Mouse (Mus musculus) neural tube, embryonic 11.5 days (tissue): ENCODE results near the gene Smok3c. TPM values are rescaled to one million over a fixed set of nuclear protein-coding genes. Genes with fewer than 3 reads are reported as not detected.
"Not testable (repeated sequence)": the region's sequence is repeated elsewhere in the genome, so short reads cannot be mapped to it uniquely, and the experiment has no call there.

Source experiments
- ATAC-seq: fragments of 200-750 bp; cut with Nextera tagmentation; 2 replicates; pipeline ENCODE4 v1.8.0; 2017; ENCODE audit warnings: moderate number of reproducible peaks, mild to moderate bottlenecking, moderate TSS enrichment, moderate library complexity; ENCODE audit not compliant: insufficient read depth, low FRiP score, low TSS enrichment
- DNase-seq: peaks from one replicate; pipeline ENCODE4 v3.0.0-alpha.2; 2015; ENCODE audit warnings: low spot score
- H3K27ac ChIP-seq: fragments of 300-500 bp; sonication (generic); 2 replicates; pipeline ENCODE4 v1.5.1; 2014; ENCODE audit warnings: low read depth, mild to moderate bottlenecking, low read length
- H3K27me3 ChIP-seq: fragments of 300-500 bp; sonication (generic); 2 replicates; pipeline ENCODE4 v1.6.1; 2014; ENCODE audit warnings: mild to moderate bottlenecking, low read length, mixed read lengths; ENCODE audit not compliant: control insufficient read depth, insufficient read depth
- H3K36me3 ChIP-seq: fragments of 300-500 bp; sonication (generic); 2 replicates; pipeline ENCODE4 v1.6.1; 2014; ENCODE audit warnings: mild to moderate bottlenecking, low read length, moderate library complexity, mixed read lengths; ENCODE audit not compliant: control insufficient read depth, insufficient read depth
- H3K4me1 ChIP-seq: fragments of 300-500 bp; sonication (generic); 2 replicates; pipeline ENCODE4 v1.6.1; 2014; ENCODE audit warnings: low read length, mixed read lengths; ENCODE audit not compliant: control insufficient read depth, insufficient read depth
- H3K4me2 ChIP-seq: fragments of 300-500 bp; sonication (generic); 2 replicates; pipeline ENCODE4 v1.6.1; 2014; ENCODE audit warnings: low read depth, mild to moderate bottlenecking, moderate library complexity
- H3K4me3 ChIP-seq: fragments of 300-500 bp; sonication (generic); 2 replicates; pipeline ENCODE4 v1.5.1; 2014; ENCODE audit warnings: low read depth, low read length
- H3K9ac ChIP-seq: fragments of 300-500 bp; sonication (generic); 2 replicates; pipeline ENCODE4 v1.6.1; 2014; ENCODE audit warnings: mild to moderate bottlenecking, low read length
- H3K9me3 ChIP-seq: fragments of 300-500 bp; sonication (generic); 2 replicates; pipeline ENCODE4 v1.6.1; 2016; ENCODE audit warnings: low read length; ENCODE audit not compliant: control insufficient read depth
- WGBS: fragments of 180-500 bp; shearing (Covaris S2); extraction: QIAGEN DNeasy Blood & Tissue Kit; methylation state at CpG from one replicate; pipeline ENCODE4 v1.1.7; 2014; 5-methylcytosine and 5-hydroxymethylcytosine counted together
- polyA plus RNA-seq: library from polyadenylated mRNA; unstranded; fragments of >200 nt; fragmentation: Nextera tagmentation; extraction: Ambion mirVana; gene quantifications from 2 replicates; pipeline ENCODE4 v1.2.1, GENCODE M21; 2014

The Smok3c gene
- polyA plus RNA-seq, 1 experiment from 2014 or later = not detected

GRCm38 (mm10) chr5:138088366-138088765, 35.4 kb downstream of the Smok3c start:
- DNase-seq (no peak), ATAC-seq (no peak)
- H3K4me3 ChIP-seq = no peak overlapping the region
- no peak overlapping the region for H3K9ac ChIP-seq
- no peak overlapping the region for H3K4me2 ChIP-seq
- WGBS = 85% methylated on average over 3 of the region's 3 CpGs
- peaks cover 2% of the 10 kb centered on the region for H3K36me3 ChIP-seq
- peaks cover 4% of the 10 kb centered on the region; the same call in 1 of the 2 replicates for H3K4me1 ChIP-seq
- H3K27me3 ChIP-seq = no peaks in the 10 kb centered on the region
- H3K27ac ChIP-seq = no peak overlapping the region
- no peaks in the 10 kb centered on the region for H3K9me3 ChIP-seq

DNA sequence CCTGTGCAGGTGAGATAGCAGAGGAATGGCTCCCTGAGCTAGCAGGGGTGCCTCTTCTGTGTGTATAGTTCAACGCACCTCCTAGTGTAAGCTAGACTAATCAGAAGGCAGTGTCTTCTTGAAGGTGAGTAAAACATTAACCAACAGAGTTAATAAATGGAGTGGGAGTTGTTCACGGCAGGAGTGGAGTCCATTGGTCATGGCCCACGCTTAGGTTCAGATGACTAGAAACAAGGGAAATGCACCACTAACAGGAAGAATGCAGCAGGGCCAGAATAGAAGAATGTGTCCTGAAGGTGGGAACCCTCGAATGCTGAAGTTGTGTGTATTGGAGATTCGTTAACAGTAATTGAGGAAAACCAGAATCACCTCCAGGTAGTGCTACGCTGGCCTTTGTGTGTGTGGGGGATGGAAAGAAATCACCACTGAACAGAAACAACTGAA, 36.1 kb downstream of the Smok3c start:
- DNase-seq (no peak), ATAC-seq (no peak)
- no peak overlapping the region for H3K27ac ChIP-seq
- WGBS = 73% methylated on average over 6 of the region's 6 CpGs
- no peak overlapping the region for H3K4me2 ChIP-seq
- no peak overlapping the region for H3K4me3 ChIP-seq
- H3K9me3 ChIP-seq = no peaks in the 10 kb centered on the region
- no peaks in the 10 kb centered on the region for H3K27me3 ChIP-seq
- H3K9ac ChIP-seq = no peak overlapping the region
- peaks cover 3% of the 10 kb centered on the region for H3K36me3 ChIP-seq
- H3K4me1 ChIP-seq = peaks cover 4% of the 10 kb centered on the region; the same call in 1 of the 2 replicates

DNA sequence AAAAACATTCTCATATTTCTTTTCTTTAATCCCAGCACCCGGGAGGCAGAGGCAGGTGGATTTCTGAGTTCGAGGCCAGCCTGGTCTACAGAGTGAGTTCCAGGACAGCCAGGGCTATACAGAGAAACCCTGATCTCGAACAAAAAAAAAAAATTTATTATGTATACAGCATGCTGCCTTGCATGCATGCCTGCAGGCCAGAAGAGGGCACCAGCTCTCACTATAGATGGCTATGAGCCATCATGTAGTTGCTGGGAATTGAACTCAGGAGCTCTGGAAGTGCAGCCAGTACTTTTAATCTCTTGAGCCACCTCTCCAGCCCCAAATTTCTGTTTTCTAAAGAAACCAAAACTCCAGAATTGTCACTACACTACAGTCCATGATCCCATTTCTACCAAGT, 37.3 kb downstream of the Smok3c start:
- H3K27me3 ChIP-seq = no peaks in the 10 kb centered on the region
- no peak for ATAC-seq
- no peak overlapping the region for H3K4me3 ChIP-seq
- peaks cover 9% of the 10 kb centered on the region for H3K36me3 ChIP-seq
- H3K9ac ChIP-seq = no peak overlapping the region
- 83% methylated on average over 3 of the region's 3 CpGs for WGBS
- DNase-seq = no peak
- no peak overlapping the region for H3K4me2 ChIP-seq
- H3K27ac ChIP-seq = no peak overlapping the region
- no peaks in the 10 kb centered on the region for H3K9me3 ChIP-seq
- peaks cover 4% of the 10 kb centered on the region; the same call in 1 of the 2 replicates for H3K4me1 ChIP-seq

DNA sequence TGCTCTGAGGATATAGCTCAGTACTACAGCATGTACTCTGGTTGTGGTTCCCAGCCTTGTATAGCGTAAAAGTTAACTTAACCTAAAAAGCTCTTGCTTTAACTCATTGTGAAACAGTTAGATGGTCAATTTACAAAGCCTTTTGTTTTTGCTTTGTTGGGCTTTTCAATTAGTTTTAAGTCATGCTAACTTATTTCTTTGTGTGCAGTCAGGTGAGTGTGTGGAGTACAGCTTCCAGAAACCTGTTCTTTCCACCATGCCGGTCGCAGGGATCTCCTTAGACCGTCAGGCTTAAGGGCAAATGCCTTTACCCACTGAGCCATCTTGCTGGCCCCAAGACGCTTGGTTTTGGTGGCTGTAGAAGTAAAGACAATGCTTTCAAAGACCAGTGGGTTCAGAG, 37.7 kb downstream of the Smok3c start:
- H3K4me1 ChIP-seq = peaks cover 4% of the 10 kb centered on the region; the same call in 1 of the 2 replicates
- no peak for ATAC-seq
- H3K36me3 ChIP-seq = peaks cover 9% of the 10 kb centered on the region
- 95% methylated on average over 5 of the region's 5 CpGs for WGBS
- no peak for DNase-seq
- H3K27ac ChIP-seq = no peak overlapping the region
- no peak overlapping the region for H3K4me3 ChIP-seq
- H3K27me3 ChIP-seq = no peaks in the 10 kb centered on the region
- no peak overlapping the region for H3K9ac ChIP-seq
- no peaks in the 10 kb centered on the region for H3K9me3 ChIP-seq
- no peak overlapping the region for H3K4me2 ChIP-seq

DNA sequence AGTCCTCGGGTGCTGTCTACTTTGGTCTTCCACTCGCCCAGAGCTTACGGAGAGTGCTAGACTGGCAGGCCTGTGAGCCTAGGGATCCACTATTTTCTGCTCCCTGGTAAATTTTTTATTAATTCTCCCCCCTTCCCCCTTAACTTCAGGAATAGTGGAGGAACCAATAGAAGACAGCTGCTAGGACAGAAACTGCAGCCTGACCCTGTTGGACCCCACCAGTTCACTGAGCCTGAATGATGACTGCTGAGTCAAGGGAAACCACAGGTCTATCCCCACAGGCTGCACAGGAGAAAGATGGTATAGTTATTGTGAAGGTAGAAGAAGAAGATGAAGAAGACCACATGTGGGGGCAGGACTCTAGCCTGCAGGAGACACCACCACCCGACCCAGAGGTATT, 39.8 kb downstream of the Smok3c start:
- Histone ChIP-seq H3K4me3 (no peak overlapping the region), H3K27me3 (no peaks in the 10 kb centered on the region), H3K9ac (no peak overlapping the region), H3K9me3 (no peaks in the 10 kb centered on the region), H3K27ac (no peak overlapping the region), H3K4me1 (no peaks in the 10 kb centered on the region), H3K4me2 (no peak overlapping the region), H3K36me3 (peaks cover 21% of the 10 kb centered on the region)
- DNase-seq (no peak), ATAC-seq (no peak)
- 94% methylated on average over 4 of the region's 4 CpGs for WGBS

GRCm38 (mm10) chr5:138094474-138094873, 41.5 kb downstream of the Smok3c start:
- no peak overlapping the region for H3K27ac ChIP-seq
- no peak for ATAC-seq
- no peaks in the 10 kb centered on the region for H3K4me1 ChIP-seq
- H3K9ac ChIP-seq = no peak overlapping the region
- H3K9me3 ChIP-seq = no peaks in the 10 kb centered on the region
- DNase-seq = no peak
- H3K27me3 ChIP-seq = no peaks in the 10 kb centered on the region
- 96% methylated on average over 6 of the region's 6 CpGs for WGBS
- H3K36me3 ChIP-seq = peaks cover 34% of the 10 kb centered on the region
- H3K4me3 ChIP-seq = no peak overlapping the region
- H3K4me2 ChIP-seq = no peak overlapping the region

DNA sequence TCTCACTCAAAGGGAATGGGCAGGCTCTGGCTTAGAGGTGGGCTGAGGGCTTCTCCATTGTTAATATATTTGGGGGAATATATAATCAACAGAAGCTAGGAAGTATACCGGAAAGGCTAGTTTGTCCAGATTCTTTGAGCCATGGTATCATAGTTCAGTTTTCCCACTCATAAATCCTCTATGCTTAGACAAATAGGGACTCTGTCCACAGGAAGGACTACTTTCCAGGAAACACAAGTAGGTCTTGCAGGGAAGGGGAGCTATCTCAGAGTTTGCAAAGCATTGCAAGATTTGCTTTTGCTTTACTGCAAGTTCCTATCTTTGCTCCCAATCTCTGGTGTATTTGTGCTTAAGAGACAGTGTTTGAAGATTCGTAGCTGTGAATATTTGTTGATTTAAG, 52.0 kb downstream of the Smok3c start:
- no peak for DNase-seq
- H3K27me3 ChIP-seq = no peaks in the 10 kb centered on the region
- H3K36me3 ChIP-seq = peaks cover 8% of the 10 kb centered on the region
- no peaks in the 10 kb centered on the region for H3K9me3 ChIP-seq
- no peak overlapping the region for H3K9ac ChIP-seq
- H3K4me1 ChIP-seq = no peaks in the 10 kb centered on the region
- no peak overlapping the region for H3K4me3 ChIP-seq
- ATAC-seq = no peak
- 96% methylated on average over 2 of the region's 2 CpGs for WGBS
- H3K4me2 ChIP-seq = no peak overlapping the region
- H3K27ac ChIP-seq = no peak overlapping the region

DNA sequence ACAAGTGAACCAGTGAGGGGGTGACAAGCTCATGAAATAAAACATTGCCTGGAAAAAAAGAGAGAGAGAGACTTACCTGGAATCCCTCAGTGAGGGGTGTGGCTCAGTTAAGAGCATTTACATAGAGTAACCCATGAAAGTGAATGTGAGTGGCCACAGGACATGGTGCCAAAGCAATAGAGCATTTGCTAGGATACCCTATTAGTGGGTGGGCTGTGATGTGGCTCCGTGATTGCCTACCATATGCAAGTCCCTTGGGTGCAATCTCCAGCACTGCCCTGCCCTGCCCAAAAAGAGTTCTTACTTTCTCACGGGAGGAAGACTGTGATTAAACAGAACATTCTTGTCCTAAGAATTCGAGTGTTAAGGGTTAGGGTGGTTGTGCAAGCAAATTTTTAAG, 54.1 kb downstream of the Smok3c start:
- Histone ChIP-seq H3K27ac (no peak overlapping the region), H3K9ac (no peak overlapping the region), H3K4me3 (no peak overlapping the region), H3K36me3 (peaks cover 4% of the 10 kb centered on the region), H3K9me3 (no peaks in the 10 kb centered on the region), H3K27me3 (no peaks in the 10 kb centered on the region), H3K4me2 (no peak overlapping the region), H3K4me1 (no peaks in the 10 kb centered on the region)
- no peak for DNase-seq
- WGBS = 61% methylated on average over 3 of the region's 3 CpGs
- ATAC-seq = no peak

- not testable (repeated sequence) for H3K9me3 ChIP-seq, H3K27me3 ChIP-seq, H3K9ac ChIP-seq, H3K27ac ChIP-seq, ATAC-seq, H3K4me2 ChIP-seq, H3K36me3 ChIP-seq, DNase-seq, H3K4me1 ChIP-seq, H3K4me3 ChIP-seq
- 71% methylated on average over 4 of the region's 4 CpGs for WGBS
Observed at GRCm38 (mm10) chr5:138109847-138110396, 56.9 kb downstream of the Smok3c start.
